Mouse (Mus musculus): ENCODE data around the gene Arhgef10l.

GRCm38 (mm10) chr4:140709111-140709510 lies 43.3 kb upstream of the Arhgef10l start:
- TF ChIP-seq TAL1 (IDR thresholded peaks at IDR 0.05; ENCODE audit: low read length) (no peak), POLR2A (IDR thresholded peaks at IDR 0.05; ENCODE audit: control insufficient read depth in 1 of 2, insufficient read depth in 1 of 2, low read depth in 1 of 2, low read length in 2 of 2, poor library complexity in 1 of 2) (no peak), BHLHE40 (IDR thresholded peaks at IDR 0.05; ENCODE audit: borderline replicate concordance, low read depth, low read length) (no peak), MYB (IDR thresholded peaks at IDR 0.05; ENCODE audit: low read depth, low read length) (no peak), EP300 (IDR thresholded peaks at IDR 0.05; ENCODE audit: low read depth in 1 of 2, low read length in 2 of 2) (no peak), CTCF (IDR thresholded peaks at IDR 0.05 in 2 of 3, conservative IDR thresholded peaks at IDR 0.05 in 1 of 3; ENCODE audit: control insufficient read depth in 1 of 3, insufficient read depth in 1 of 3, low read depth in 2 of 3, low read length in 3 of 3, poor library complexity in 1 of 3, severe bottlenecking in 1 of 3) (no peak), ZC3H11A (IDR thresholded peaks at IDR 0.05; ENCODE audit: low read depth, low read length) (no peak), UBTF (IDR thresholded peaks at IDR 0.05; ENCODE audit: borderline replicate concordance, insufficient read depth, low read depth, low read length) (no peak), KAT2A (conservative IDR thresholded peaks at IDR 0.05; ENCODE audit: low read depth, low read length) (no peak), ZMIZ1 (IDR thresholded peaks at IDR 0.05; ENCODE audit: low read depth, low read length) (no peak), NELFE (IDR thresholded peaks at IDR 0.05; ENCODE audit: low read depth, low read length) (no peak), NRF1 (IDR thresholded peaks at IDR 0.05; ENCODE audit: insufficient read depth, low read depth, low read length, poor library complexity, severe bottlenecking) (no peak), CHD2 (IDR thresholded peaks at IDR 0.05; ENCODE audit: low read length) (no peak)
